Mouse (Mus musculus) myocyte (in vitro differentiated cells): Measurements from ENCODE around the gene D5Ertd579e. TPM values are rescaled to one million over a fixed set of nuclear protein-coding genes. Genes with fewer than 3 reads are reported as not detected.

Experiments used
- H3K27me3 ChIP-seq: one replicate; pipeline ENCODE4 v1.6.1; 2011; ENCODE audit not compliant: control insufficient read depth, insufficient read depth, insufficient read length
- H3K36me3 ChIP-seq: one replicate; pipeline ENCODE4 v1.6.1; 2011; ENCODE audit not compliant: control insufficient read depth, insufficient read depth
- H3K4me2 ChIP-seq: one replicate; pipeline ENCODE4 v1.6.1; 2011; ENCODE audit warnings: low read depth, control low read depth
- H3K4me3 ChIP-seq: one replicate; pipeline ENCODE4 v1.5.1; 2011; ENCODE audit warnings: mild to moderate bottlenecking, control low read depth, moderate library complexity
- H3K79me2 ChIP-seq: one replicate; pipeline ENCODE4 v1.6.1; 2011; ENCODE audit not compliant: control insufficient read depth, insufficient read depth
- H3ac ChIP-seq: one replicate; pipeline ENCODE4 v1.6.1; 2011; ENCODE audit not compliant: control insufficient read depth, insufficient read length
- CEBPB ChIP-seq: IDR thresholded peaks from 2 replicates; pipeline ENCODE4 v1.6.1; 2011; ENCODE audit warnings: mild to moderate bottlenecking, moderate library complexity; ENCODE audit not compliant: poor library complexity, insufficient read depth, severe bottlenecking
- E2F4 ChIP-seq: IDR thresholded peaks from one replicate; pipeline ENCODE4 v1.6.1; 2011; ENCODE audit warnings: mild to moderate bottlenecking, control low read depth, moderate library complexity; ENCODE audit not compliant: insufficient read depth
- MAX ChIP-seq: IDR thresholded peaks from one replicate; pipeline ENCODE4 v1.6.1; 2011; ENCODE audit warnings: low read depth, mild to moderate bottlenecking, control low read depth
- MYOD1 ChIP-seq, 3 experiments: IDR thresholded peaks; one replicate each; pipeline ENCODE4 v1.6.1; 2011; ENCODE audit warnings: control low read depth in 2 of 3, low read depth in 2 of 3, mild to moderate bottlenecking in 2 of 3, moderate library complexity in 1 of 3; ENCODE audit not compliant: insufficient read length in 2 of 3, control insufficient read depth in 1 of 3
- MYOG ChIP-seq, 3 experiments: IDR thresholded peaks; one replicate each; pipeline ENCODE4 v1.6.1; 2011; ENCODE audit warnings: control low read depth in 2 of 3, low read depth in 2 of 3, mild to moderate bottlenecking in 2 of 3; ENCODE audit not compliant: insufficient read length in 2 of 3, control insufficient read depth in 1 of 3, insufficient read depth in 1 of 3
- POLR2A ChIP-seq: IDR thresholded peaks from one replicate; pipeline ENCODE4 v1.6.1; 2011; ENCODE audit warnings: low read depth, mild to moderate bottlenecking, control low read depth, moderate library complexity; ENCODE audit not compliant: insufficient read length
- POLR2AphosphoS2 ChIP-seq: IDR thresholded peaks from one replicate; pipeline ENCODE4 v1.6.1; 2011; ENCODE audit warnings: low read depth, control low read depth; ENCODE audit not compliant: insufficient read length
- REST ChIP-seq: IDR thresholded peaks from one replicate; pipeline ENCODE4 v1.6.1; 2011; ENCODE audit warnings: mild to moderate bottlenecking, control low read depth, moderate library complexity; ENCODE audit not compliant: insufficient read depth, insufficient read length
- SRF ChIP-seq: IDR thresholded peaks from one replicate; pipeline ENCODE4 v1.6.1; 2011; ENCODE audit warnings: low read depth; ENCODE audit not compliant: control insufficient read depth, insufficient read length
- TCF12 ChIP-seq: IDR thresholded peaks from one replicate; pipeline ENCODE4 v1.6.1; 2011; ENCODE audit warnings: mild to moderate bottlenecking, control low read depth; ENCODE audit not compliant: poor library complexity, insufficient read depth, severe bottlenecking
- TCF3 ChIP-seq: IDR thresholded peaks from one replicate; pipeline ENCODE4 v1.6.1; 2011; ENCODE audit warnings: low read depth, control low read depth; ENCODE audit not compliant: insufficient read length
- USF1 ChIP-seq: IDR thresholded peaks from one replicate; pipeline ENCODE4 v1.6.1; 2011; ENCODE audit warnings: low read depth, mild to moderate bottlenecking, control low read depth, moderate library complexity
- polyA plus RNA-seq: library from polyadenylated mRNA; unstranded; fragments of >200 nt; fragmentation: generic; extraction: Trizol; gene quantifications from one replicate; pipeline ENCODE4 v1.2.1, GENCODE M21; 2012; ENCODE audit warnings: missing spikeins

D5Ertd579e gene
- polyA plus RNA-seq, 1 experiment = 12.3 TPM

DNA sequence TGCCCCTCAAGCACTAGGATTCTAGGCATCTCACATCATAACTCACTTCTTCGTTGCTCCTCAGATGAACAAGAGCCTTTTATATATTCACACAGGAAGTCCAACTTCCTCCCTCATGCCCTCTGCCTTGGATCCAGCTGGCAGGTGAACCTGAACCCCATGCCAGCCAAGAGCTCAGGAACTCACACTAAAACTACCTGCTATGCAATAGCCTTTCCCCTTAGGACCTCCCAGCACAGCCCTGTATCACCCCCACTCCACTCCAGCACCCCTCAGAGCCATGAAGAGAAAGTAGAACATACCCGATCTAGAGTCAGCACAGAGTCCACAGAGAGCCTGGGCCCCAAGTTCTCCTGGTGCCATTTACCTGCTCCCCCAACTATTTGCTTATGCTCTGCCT is 31.3 kb upstream of the D5Ertd579e start:
- Histone ChIP-seq H3K79me2 (no peaks in the 10 kb centered on the region), H3K4me2 (no peak overlapping the region), H3K27me3 (no peaks in the 10 kb centered on the region), H3K36me3 (no peaks in the 10 kb centered on the region), H3K4me3 (no peak overlapping the region), H3ac (no peak overlapping the region)
- no peak for TF ChIP-seq USF1
- TF ChIP-seq MAX = no peak
- TF ChIP-seq MYOD1 (IDR thresholded peaks at IDR 0.05; ENCODE audit: control insufficient read depth in 1 of 3, insufficient read length in 2 of 3, low read depth in 2 of 3) = no peak
- no peak for TF ChIP-seq TCF12
- no peak for TF ChIP-seq REST

- no peaks in the 10 kb centered on the region for H3K79me2 ChIP-seq
- no peaks in the 10 kb centered on the region for H3K36me3 ChIP-seq
- H3K4me3 ChIP-seq = no peak overlapping the region
- H3ac ChIP-seq = no peak overlapping the region
- TF ChIP-seq MYOD1 (IDR thresholded peaks at IDR 0.05; ENCODE audit: control insufficient read depth in 1 of 3, insufficient read length in 2 of 3, low read depth in 2 of 3) = no peak
- no peak for TF ChIP-seq CEBPB
- no peak for TF ChIP-seq POLR2AphosphoS2
- TF ChIP-seq POLR2A = no peak
- TF ChIP-seq MYOG (IDR thresholded peaks at IDR 0.05; ENCODE audit: control insufficient read depth in 1 of 3, insufficient read depth in 1 of 3, insufficient read length in 2 of 3, low read depth in 2 of 3) = no peak
- TF ChIP-seq TCF3 = no peak
- no peak for TF ChIP-seq USF1
- TF ChIP-seq SRF = no peak
- no peak for TF ChIP-seq E2F4
- no peak for TF ChIP-seq MAX
- no peak for TF ChIP-seq REST
- no peak for TF ChIP-seq TCF12
- H3K27me3 ChIP-seq = no peaks in the 10 kb centered on the region
- H3K4me2 ChIP-seq = no peak overlapping the region
Observed at GRCm38 (mm10) chr5:36726387-36726801, 30.6 kb upstream of the D5Ertd579e start.

GRCm38 (mm10) chr5:36725861-36726260 is 30.0 kb upstream of the D5Ertd579e start:
- Histone ChIP-seq H3K4me3 (no peak overlapping the region), H3K79me2 (no peaks in the 10 kb centered on the region), H3K4me2 (no peak overlapping the region), H3K27me3 (no peaks in the 10 kb centered on the region), H3ac (no peak overlapping the region), H3K36me3 (no peaks in the 10 kb centered on the region)
- TF ChIP-seq REST (no peak), SRF (no peak), TCF3 (no peak), USF1 (no peak)

DNA sequence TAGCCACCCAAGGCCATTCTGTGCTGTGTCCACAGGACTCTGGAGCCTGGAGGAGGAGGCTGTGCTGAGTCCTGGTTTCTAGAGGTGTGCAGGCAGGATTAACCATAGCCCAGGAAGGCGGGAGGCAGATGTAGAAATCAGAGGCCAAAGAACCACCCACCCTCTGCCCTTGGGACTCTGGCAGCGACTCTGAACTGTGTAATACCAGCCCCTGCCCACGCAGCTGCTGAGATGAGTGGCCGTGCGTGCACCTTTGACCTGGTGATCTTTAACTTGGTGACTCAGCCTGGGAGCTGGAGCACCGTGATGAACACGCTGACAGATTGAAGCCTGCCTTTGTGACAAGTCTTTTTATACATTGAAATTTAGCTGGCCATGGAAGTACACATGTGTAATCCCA is 28.4 kb upstream of the D5Ertd579e start:
- Histone ChIP-seq H3K4me3 (no peak overlapping the region), H3K27me3 (no peaks in the 10 kb centered on the region), H3K79me2 (no peaks in the 10 kb centered on the region), H3K4me2 (peak overlapping the region; percentile 37), H3K36me3 (no peaks in the 10 kb centered on the region), H3ac (no peak overlapping the region)
- TF ChIP-seq MYOD1 (IDR thresholded peaks at IDR 0.05; ENCODE audit: control insufficient read depth in 1 of 3, insufficient read length in 2 of 3, low read depth in 2 of 3) = peak in 2 of 3 experiments; percentile 23 to 75
- TF ChIP-seq SRF = no peak
- peak in 1 of 3 experiments; percentile 64 for TF ChIP-seq MYOG (IDR thresholded peaks at IDR 0.05; ENCODE audit: control insufficient read depth in 1 of 3, insufficient read depth in 1 of 3, insufficient read length in 2 of 3, low read depth in 2 of 3)
- TF ChIP-seq TCF12 = peak; percentile 5
- TF ChIP-seq CEBPB = 0 out of 2 replicates have a peak, but pooled peaks have one; percentile 22

DNA sequence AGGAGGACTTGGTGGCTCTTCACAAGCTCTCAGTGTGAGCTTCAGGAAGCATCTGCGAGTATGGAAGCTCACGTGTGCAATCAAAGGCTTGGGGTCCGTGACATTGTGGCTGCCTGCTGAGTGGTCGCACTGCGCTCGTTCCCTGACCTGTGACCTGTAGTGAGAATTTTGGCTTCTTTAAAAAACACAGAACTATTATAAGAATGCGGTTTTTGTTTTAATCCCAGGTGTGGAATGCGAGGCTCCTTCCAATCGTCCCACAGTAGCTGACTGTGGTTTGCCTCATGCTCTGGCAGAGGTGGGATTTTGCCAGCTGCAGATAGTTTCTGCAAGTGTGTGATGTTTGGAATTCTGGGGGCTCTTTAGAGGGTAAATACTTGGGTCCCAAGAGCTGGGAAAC is 27.5 kb upstream of the D5Ertd579e start:
- H3K36me3 ChIP-seq = no peaks in the 10 kb centered on the region
- H3K79me2 ChIP-seq = no peaks in the 10 kb centered on the region
- H3K4me2 ChIP-seq = peak overlapping the region; percentile 38
- no peak overlapping the region for H3ac ChIP-seq
- H3K4me3 ChIP-seq = no peak overlapping the region
- no peaks in the 10 kb centered on the region for H3K27me3 ChIP-seq
- TF ChIP-seq TCF12 (no peak), MYOD1 (IDR thresholded peaks at IDR 0.05; ENCODE audit: control insufficient read depth in 1 of 3, insufficient read length in 2 of 3, low read depth in 2 of 3) (peak in 1 of 3 experiments; percentile 18)
